Mouse (Mus musculus) intestine, postnatal 0 days (tissue): ENCODE data around the gene Gas2. TPM values are rescaled to one million over a fixed set of nuclear protein-coding genes. Genes with fewer than 3 reads are reported as not detected.

Source experiments
- ATAC-seq: fragments of 200-750 bp; cut with Nextera tagmentation; 2 replicates; pipeline ENCODE4 v1.8.0; 2017; ENCODE audit warnings: mild to moderate bottlenecking, moderate TSS enrichment, moderate library complexity
- H3K27ac ChIP-seq: fragments of 300-500 bp; sonication (generic); 2 replicates; pipeline ENCODE4 v1.5.1; 2014; ENCODE audit warnings: mild to moderate bottlenecking, low read depth, low read length, moderate library complexity
- H3K27me3 ChIP-seq: fragments of 300-500 bp; sonication (generic); replicated peaks from 2 replicates; pipeline ENCODE4 v1.6.1; 2014; ENCODE audit warnings: low read length, mixed read lengths; ENCODE audit not compliant: control insufficient read depth, insufficient read depth
- H3K36me3 ChIP-seq: fragments of 300-500 bp; sonication (generic); 2 replicates; pipeline ENCODE4 v1.6.1; 2014; ENCODE audit warnings: mild to moderate bottlenecking, moderate library complexity; ENCODE audit not compliant: control insufficient read depth, insufficient read depth
- H3K4me1 ChIP-seq: fragments of 300-500 bp; sonication (generic); replicated peaks from 2 replicates; pipeline ENCODE4 v1.6.1; 2014; ENCODE audit warnings: antibody characterized with exemption, low read length, mixed read lengths; ENCODE audit not compliant: control insufficient read depth, insufficient read depth
- H3K4me2 ChIP-seq: fragments of 300-500 bp; sonication (generic); replicated peaks from 2 replicates; pipeline ENCODE4 v1.6.1; 2014; ENCODE audit warnings: low read depth, mild to moderate bottlenecking, moderate library complexity
- H3K4me3 ChIP-seq: fragments of 300-500 bp; sonication (generic); 2 replicates; pipeline ENCODE4 v1.5.1; 2014; ENCODE audit warnings: low read depth, low read length
- H3K9ac ChIP-seq: fragments of 300-500 bp; sonication (generic); 2 replicates; pipeline ENCODE4 v1.6.1; 2014; ENCODE audit warnings: mild to moderate bottlenecking, low read depth, low read length
- H3K9me3 ChIP-seq: fragments of 300-500 bp; sonication (generic); 2 replicates; pipeline ENCODE4 v1.6.1; 2016; ENCODE audit warnings: mixed run types; ENCODE audit not compliant: control insufficient read depth
- CTCF ChIP-seq: sonication (generic); IDR thresholded peaks from 2 replicates; pipeline ENCODE4 v1.5.1; 2016; ENCODE audit warnings: low read depth, mild to moderate bottlenecking, control low read depth, antibody characterized with exemption, moderate library complexity
- WGBS: fragments of 180-500 bp; shearing (Covaris S2); extraction: QIAGEN DNeasy Blood & Tissue Kit; methylation state at CpG from one replicate; pipeline ENCODE4 v1.1.7; 2014; 5-methylcytosine and 5-hydroxymethylcytosine counted together
- polyA plus RNA-seq: library from polyadenylated mRNA; unstranded; fragments of >200 nt; fragmentation: Nextera tagmentation; extraction: Ambion mirVana; gene quantifications from 2 replicates; pipeline ENCODE4 v1.2.1, GENCODE M21; 2015

The Gas2 gene
- polyA plus RNA-seq, 1 experiment from 2014 or later = 5.3 TPM

DNA sequence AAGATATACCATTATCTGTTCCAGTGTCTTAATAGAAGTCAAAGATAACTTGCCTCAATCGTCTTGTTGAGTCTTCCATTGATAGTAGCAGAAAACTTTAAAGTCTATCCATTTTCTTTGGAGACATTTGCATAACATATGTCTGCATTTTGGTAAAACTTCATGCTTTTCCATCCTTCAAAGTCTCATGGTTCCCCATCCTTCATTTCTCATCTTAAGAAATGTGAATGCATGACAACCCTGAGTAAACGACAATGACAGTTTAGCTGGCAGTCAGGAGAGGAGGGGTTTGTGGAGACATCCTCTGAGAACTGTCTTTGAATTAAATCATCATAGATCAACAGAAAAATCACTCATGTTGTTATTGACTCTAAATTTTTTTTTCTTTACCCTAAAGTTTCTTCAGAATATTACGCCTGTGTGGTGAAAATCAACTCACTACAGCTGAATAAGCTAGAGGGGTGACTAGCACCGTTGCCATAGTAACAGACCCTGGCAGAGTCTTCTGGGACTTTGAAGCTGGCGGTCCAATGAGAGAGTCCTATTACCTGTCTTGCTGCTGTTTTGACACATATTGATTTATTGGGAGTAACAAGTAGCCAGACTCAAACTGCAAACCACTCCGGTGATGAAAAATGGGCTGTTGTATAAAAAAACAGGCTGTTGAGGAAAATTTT lies 99.0 kb downstream of the Gas2 start:
- Histone ChIP-seq H3K4me1 (no peaks in the 10 kb centered on the region), H3K9ac (no peak overlapping the region), H3K4me2 (no peak overlapping the region), H3K4me3 (no peak overlapping the region), H3K27me3 (no peaks in the 10 kb centered on the region), H3K9me3 (no peaks in the 10 kb centered on the region), H3K27ac (no peak overlapping the region), H3K36me3 (no peaks in the 10 kb centered on the region)
- no peak for TF ChIP-seq CTCF
- ATAC-seq = no peak
- WGBS = 69% methylated on average over 6 of the region's 6 CpGs

DNA sequence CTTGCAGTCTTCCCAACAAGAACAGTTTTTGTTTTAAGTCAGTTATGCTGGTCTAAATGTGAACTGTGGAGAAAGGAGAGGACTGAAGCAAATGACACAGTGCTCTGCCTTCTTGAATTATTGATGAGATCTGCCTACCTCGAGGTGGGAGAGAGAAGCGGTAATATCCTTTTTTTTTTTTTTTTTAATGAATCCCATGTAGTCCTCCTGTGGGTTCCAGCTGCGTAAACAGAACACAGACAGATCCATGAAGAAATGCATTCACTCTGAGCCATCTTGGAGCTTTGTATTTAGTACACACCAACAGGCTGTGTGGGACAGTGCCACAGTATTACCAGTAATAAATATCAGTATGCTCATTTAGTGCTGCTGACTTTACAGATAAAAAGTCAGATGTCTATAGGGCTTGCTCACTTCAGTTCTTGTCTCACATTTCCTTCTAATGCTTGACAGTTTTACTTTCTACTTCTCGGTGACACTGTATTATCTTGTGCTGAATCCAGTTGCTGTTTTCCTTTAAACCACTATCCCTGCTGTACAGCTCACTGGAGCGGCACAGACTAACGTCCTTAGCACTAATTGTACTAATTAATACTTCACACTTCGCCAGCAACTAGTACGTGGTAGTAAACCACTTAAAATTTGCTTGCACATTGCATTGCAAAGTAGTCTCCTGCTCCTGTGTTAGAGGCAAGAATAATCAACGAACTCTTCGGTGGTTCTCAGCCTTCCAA lies 100.6 kb downstream of the Gas2 start:
- no peak for TF ChIP-seq CTCF
- Histone ChIP-seq H3K4me1 (no peaks in the 10 kb centered on the region), H3K9me3 (no peaks in the 10 kb centered on the region), H3K9ac (no peak overlapping the region), H3K4me2 (no peak overlapping the region), H3K27ac (no peak overlapping the region), H3K36me3 (no peaks in the 10 kb centered on the region), H3K27me3 (no peaks in the 10 kb centered on the region), H3K4me3 (no peak overlapping the region)
- no peak for ATAC-seq
- 80% methylated on average over 10 of the region's 10 CpGs for WGBS

DNA sequence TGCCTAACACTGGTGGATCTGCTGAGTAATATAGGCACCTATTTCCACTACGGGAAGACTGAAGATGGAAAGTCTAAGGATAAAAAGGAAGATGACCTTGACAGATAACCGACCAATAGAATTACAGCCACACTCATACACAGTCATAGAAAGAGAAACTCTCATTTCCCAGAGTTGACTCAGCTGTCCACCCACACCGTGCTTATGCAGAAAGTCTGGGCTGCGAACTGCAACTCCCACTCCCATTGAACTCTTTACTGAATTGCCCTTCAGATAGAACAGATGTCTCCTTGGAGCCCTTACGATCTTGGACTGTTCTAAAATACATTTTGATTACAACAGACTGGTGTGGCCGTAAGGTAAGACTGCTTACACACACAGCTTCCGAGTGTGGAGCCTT lies 102.9 kb downstream of the Gas2 start:
- Histone ChIP-seq H3K9ac (no peak overlapping the region), H3K27me3 (no peaks in the 10 kb centered on the region), H3K9me3 (no peaks in the 10 kb centered on the region), H3K36me3 (no peaks in the 10 kb centered on the region), H3K4me1 (no peaks in the 10 kb centered on the region), H3K4me3 (no peak overlapping the region), H3K27ac (no peak overlapping the region), H3K4me2 (no peak overlapping the region)
- no peak for TF ChIP-seq CTCF
- WGBS = 83% methylated on average over 7 of the region's 7 CpGs
- no peak for ATAC-seq

DNA sequence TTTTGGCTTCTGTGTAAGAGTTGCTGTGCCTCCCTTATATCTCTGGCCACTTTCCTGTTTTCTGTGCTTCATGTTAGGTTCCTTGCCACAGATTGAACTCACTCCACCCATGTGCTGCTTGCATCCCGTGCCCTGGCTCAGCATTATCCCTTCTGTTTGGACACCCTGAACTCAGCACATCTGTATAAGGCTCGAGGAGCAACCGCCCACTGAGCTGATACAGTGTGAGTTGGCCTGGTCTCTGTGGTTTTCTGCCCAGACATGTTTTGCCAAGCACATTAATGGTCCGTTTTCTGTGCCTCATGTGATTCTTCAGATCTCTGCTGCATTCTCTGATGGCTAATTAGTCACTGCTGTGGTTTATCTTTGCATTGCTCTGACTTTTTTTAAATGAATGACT lies 105.8 kb downstream of the Gas2 start:
- H3K27ac ChIP-seq = no peak overlapping the region
- H3K36me3 ChIP-seq = no peaks in the 10 kb centered on the region
- no peak for TF ChIP-seq CTCF
- no peak overlapping the region for H3K4me3 ChIP-seq
- no peaks in the 10 kb centered on the region for H3K27me3 ChIP-seq
- H3K4me2 ChIP-seq = no peak overlapping the region
- H3K9me3 ChIP-seq = no peaks in the 10 kb centered on the region
- ATAC-seq = no peak
- 88% methylated on average over 4 of the region's 4 CpGs for WGBS
- no peak overlapping the region for H3K9ac ChIP-seq
- H3K4me1 ChIP-seq = no peaks in the 10 kb centered on the region

DNA sequence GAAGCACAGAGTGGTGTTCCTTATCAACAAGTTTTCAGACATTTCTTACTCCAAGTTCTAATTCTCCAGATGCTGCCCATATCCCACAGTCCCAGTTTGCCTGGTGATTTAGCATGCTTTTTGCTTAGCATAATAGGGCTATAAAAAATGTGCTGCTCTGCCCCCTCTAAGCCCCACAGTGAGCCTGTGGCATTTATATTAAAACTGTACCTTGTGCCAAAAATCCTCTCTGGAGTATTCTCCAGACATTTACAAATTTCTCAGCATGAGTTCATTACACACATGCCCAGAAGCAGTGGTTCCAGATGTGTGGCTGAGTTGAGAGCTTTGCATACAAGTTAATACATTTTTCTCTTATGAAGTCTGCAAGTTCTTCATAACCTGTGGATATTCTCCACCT lies 107.6 kb downstream of the Gas2 start:
- Histone ChIP-seq H3K4me2 (no peak overlapping the region), H3K9ac (no peak overlapping the region), H3K4me1 (no peaks in the 10 kb centered on the region), H3K36me3 (no peaks in the 10 kb centered on the region), H3K27me3 (no peaks in the 10 kb centered on the region), H3K4me3 (no peak overlapping the region), H3K9me3 (no peaks in the 10 kb centered on the region), H3K27ac (no peak overlapping the region)
- ATAC-seq = no peak
- no peak for TF ChIP-seq CTCF

DNA sequence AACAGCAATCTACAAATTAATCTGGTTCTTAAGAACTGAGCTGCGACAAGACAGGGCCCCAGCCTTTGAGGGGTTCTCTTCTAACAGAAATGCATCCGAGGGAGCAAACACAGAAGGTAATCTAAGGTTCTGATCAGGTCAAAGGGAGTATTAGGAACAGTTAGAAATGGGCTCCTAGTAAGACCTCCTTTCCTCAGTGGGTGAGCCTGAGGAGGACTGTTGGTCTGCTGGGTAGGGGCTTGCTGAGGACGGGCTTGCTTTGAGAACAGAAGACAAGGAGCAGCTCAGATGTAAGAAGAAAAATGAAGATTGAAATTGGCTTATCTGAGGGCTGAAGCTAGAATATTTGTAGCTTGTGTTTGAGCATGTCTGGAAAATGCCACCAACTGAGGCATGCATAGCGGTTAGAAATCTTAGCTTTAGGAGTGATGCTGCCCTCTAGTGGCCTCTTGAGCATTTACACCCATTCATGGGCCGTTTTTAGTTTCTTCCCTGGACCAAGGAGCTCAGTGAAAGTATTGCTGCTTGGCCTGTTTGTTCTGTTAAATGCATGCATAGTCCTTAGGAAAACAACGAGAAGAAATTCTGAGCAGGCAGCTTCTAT lies 110.5 kb downstream of the Gas2 start:
- TF ChIP-seq CTCF = peak; percentile 92
- H3K36me3 ChIP-seq = no peaks in the 10 kb centered on the region

More for the DNA sequence above, 110.5 kb downstream of the Gas2 start:
- Histone ChIP-seq H3K4me3 (no peak overlapping the region), H3K27me3 (no peaks in the 10 kb centered on the region), H3K9ac (no peak overlapping the region), H3K4me2 (no peak overlapping the region), H3K27ac (no peak overlapping the region), H3K9me3 (no peaks in the 10 kb centered on the region), H3K4me1 (no peaks in the 10 kb centered on the region)
- ATAC-seq = 0 out of 2 replicates have a peak, but pooled peaks have one; percentile 19
- 34% methylated on average over 6 of the region's 6 CpGs for WGBS
